Mouse (Mus musculus) frontal cortex, postnatal 25 days (tissue): ENCODE measurements at regions not wholly inside any gene's neighbourhood (a gene's known extent, or its start where the extent isn't known, plus 50 kb on each side); places are given as distances from the start of the nearest gene placed in this dataset.
A peak's percentile ranks its signal among the peaks of the same experiment; 100 is the strongest.
"Not testable (repeated sequence)": the region's sequence is repeated elsewhere in the genome, so short reads cannot be mapped to it uniquely, and the experiment has no call there.

ENCODE experiments used
- DNase-seq, 2 experiments: peaks; one replicate each; pipeline ENCODE4 v3.0.0; 2022; ENCODE audit warnings: low spot score in 2 of 2

DNA sequence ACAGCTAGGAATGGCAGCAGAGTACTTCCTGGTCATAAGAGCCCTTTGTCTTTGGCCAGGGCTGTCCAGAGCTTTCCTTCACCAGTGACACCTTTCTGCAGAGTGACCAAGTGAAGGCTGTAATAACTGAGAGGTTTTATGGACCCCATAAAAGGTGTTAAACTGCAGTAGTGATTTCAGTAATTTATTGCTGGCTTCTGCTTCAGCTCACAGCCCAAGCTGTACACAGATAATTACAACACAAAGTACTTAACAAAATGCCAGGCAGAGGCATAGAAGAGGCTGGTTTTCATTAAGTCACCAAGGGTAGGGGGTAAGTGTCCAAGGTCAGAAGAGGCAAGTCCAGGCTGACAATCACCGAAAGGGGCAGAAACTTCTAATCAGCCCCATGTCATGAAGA is 83.8 kb downstream of the Eif4e start:
- no peak for DNase-seq

DNA sequence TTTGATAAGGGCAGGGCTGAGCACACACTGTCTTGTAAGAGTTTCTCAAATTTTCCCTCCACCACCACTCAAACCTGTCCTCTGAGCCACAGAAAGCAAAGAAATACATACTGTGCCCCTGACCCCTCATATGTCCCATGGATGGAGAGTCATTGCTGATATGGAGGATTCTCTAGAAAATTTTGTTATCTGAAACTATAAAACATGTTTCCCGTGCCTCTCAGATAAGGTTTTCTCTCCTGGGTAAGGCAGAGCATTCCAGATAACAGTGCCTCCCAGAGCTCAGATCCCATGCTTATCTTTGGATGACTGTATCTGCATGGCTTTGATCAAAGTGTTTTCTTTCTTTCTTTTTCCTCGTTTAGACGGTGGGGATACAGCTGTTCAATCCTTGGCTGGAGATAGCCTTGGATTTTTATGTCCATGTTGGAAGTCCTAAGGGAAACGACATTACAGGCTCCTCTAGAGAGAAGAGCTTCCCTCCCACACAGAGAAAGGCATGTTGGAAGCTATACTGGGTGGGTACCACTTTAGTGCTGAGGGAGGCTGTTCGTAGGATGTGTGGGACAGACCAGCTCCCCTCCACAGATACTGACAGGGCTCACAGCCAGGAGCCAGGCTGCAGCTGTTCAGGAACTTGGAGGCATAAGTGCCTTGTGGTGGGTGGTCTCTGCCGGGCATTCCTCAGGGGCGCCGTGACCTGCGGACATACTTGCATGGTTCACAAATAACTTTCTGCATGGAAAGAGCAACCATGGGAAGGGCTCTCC is 87.1 kb downstream of the Eif4e start:
- DNase-seq = no peak

DNA sequence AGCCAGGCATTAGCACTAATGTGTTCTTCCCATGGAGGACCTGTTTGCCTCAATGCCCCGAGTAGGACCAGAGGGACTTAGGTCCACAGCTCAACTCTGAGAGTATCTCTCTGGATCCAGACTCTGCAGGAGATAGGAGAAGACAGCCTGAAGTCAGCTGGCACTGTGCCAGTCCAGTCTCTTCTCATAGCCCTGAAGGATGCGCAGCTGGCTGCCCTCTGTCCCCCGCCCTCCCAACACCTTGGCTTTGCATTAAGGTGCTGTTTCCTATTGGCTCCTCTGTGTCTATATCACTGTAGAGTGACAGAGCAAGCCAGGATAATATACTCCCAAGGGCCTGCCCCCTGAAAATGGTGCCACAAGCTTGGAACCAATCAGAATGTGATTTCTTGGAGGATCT is 87.7 kb downstream of the Eif4e start:
- no peak for DNase-seq

DNA sequence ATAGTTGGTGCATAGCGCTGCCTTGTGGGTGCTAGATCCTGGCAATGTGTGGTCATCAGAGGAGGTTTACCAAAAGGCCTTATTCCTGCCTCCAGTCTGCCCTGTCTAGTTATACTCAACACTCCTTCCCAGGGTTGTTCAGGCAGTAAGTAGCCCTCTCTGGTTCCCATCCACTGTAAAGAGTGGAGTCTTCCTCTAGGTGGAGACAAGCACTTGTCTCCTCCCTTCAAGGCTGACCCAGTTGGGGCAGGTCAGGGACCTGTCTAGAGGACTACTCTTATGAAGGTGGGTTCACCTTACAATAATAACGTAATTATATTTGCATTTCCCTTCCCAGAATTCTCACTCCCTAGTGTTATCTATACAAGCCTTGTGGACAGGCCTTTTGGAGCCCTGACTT is 88.9 kb downstream of the Eif4e start:
- DNase-seq = no peak

DNA sequence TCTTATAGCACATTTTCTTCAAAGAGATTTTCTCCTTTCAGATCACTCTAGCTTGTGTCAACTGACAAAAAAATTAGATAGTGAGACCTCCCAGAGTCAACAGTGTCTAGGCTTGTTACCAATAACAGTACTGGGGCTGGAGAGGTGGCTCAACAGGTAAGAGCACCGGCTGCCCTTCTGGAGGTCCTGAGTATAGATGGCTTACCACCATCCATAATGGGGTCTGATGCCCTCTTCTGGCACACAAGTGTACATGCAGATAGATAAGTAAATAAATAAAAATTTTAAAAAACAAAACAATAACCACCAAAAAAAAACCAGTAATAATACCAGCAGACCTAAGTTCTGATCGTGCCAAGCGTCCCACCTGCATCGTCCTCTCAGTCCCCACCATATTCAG is 94.3 kb downstream of the Eif4e start:
- DNase-seq = no peak

DNA sequence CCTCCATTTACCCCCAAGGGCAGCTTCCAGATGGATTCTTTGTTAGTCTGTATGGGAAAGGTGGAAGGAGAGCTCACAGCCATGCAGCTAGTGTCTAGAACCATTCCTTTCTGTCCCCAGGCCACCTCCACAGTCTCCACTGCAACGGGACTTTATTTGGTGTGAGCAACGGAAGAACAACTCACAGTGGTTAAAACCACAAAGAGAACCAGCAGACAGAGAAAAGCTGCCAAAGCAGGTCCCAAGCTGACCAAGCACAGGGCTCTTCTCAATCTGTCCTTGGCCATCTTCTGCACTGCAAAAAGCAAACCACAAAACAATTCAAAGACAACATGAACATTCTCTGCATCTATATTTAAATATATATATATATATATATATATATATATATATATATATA is 98.1 kb downstream of the Eif4e start:
- no peak for DNase-seq

DNA sequence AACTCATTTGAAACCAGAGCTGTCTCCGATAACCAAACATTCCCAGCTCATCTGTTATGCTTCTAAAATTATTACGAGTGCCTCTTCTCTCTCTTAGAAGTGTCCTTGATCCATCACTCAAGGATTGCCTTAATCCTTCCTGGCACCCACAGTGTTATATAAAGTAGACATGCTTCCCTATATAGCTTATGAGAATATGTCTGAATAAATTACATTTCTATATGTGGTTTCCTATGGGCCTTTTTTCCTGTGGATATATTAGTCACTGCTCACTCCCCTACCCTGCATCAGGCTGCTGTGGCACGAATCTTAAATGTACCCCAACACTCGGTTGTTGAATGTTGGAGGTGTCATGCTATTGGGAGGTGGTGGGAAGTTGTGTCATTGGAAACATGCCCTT is 100.3 kb downstream of the Eif4e start:
- no peak for DNase-seq

DNA sequence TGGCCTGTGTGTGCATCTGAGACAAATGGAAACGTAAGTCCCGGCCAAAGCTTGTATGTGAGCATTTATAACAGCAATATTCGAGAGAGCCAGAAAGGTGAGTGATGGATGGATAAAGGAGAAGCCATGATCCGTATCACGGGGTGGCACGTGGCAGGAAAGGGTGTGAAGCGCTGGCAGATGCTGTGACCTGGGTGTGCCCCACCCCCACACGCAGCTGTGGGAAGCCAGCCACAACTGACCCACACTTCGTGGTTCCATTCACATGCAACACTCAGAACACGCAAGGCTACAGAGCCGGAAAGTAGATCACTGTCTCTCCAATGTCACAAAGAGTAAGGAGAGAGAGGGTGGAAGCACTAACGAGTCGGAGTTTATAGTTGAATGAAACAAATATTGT is 104.3 kb downstream of the Eif4e start:
- DNase-seq = no peak

DNA sequence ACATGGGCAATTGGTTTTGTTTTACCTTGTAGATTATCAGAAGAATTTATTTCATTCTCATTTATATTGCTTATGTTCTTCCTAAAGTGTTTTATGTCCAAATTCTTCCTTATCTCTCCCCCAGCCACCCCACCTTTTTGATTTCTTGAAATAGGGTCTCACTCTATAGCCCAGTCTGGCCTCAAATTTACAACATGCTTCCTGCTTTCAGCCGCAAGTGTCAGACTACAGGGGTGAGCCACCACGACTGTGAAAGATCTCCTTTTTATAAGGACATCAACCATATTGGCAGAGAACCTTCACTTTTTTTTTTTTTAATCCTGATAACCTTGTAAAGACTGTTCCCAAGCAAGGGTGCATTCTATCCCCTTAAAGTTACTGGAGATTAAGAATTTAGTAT is 106.1 kb downstream of the Eif4e start:
- no peak for DNase-seq

DNA sequence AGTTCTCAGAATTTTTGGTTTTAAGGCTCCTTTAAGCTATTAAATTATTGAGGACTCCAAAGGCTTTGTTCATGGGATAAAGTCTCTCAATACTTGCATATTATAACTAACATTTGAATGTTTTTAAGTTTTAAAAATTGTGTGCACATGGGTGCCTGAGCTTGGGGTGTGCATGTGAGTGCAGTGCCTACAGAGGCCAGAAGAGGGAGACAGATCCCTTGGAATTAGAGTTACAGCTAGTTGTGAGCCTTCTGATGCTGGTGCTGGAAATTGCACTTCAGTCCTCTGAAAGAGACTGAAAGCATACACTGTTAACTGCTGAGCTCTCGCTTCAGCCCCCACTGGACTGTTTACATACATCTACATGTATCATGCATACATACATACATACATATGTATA is 100.0 kb upstream of the Tspan5 start:
- no peak for DNase-seq

DNA sequence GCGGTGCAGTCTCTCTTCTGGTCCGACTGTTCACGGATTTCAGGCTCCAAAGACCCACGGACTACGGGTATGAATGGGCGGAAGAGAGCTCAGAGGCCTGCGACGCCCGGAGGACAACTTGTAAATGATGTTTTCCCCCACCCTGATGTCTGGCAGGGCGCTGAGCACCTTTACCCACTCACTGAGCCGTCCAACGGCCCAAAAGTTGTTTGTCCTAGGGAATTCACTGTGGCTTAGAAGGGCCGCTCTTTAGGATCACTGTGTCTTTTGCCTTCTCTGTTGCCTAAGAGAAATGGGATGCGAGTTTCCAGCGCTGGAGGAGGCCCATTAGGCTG is 98.1 kb upstream of the Tspan5 start:
- no peak for DNase-seq

DNA sequence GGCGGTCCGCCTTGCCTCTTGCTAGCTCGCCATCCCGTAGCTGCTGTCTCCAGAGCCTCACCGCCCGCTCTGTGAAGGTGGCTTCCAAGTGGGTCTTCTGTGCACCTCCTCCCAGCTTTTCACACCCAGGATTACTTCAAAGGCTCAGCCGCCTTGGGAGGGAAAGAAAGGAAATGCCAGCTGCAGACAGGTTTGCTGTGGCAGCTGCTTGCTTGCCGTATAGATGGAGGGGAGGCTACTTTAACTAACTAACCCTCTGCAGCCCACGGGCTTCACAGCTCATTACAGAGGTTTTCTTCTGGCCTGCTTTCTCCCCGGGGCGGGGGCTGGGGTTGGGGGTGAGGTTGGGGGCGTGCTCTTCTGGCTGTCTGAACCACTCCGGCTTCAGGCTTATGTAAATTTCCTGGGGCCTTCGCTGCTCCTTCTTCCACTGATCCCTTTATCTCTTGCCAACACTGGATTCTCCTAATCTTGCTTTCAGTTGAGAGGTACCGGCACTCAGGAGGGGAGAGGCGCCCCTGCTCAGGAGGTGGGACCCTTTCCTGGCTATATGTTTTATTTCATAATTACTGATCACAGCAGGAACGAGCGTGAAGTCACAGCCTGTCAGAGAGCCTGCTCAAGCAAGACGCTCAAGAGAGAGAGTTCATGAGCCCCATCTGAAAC is 97.6 kb upstream of the Tspan5 start:
- DNase-seq = no peak

DNA sequence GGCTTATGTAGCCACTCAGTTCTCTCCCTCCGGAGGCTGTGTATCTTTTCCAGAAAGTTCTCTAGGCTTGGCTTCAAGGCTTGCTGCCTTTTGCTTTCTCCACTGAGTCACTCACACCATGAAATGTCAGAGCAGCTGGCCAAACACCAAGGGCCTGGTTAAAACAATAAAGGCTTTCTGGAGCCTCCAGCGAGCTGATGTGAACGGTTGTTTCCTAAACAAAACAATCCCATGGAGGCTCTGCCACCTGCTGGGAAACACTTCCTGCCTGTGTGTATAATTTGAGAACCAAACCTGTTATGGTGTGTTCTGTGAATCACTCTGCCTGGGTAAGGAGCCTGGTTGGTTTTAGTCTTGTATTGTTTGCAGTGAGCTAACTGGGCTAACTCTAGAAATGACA is 96.7 kb upstream of the Tspan5 start:
- peak in 1 of 2 experiments; percentile 43 for DNase-seq

DNA sequence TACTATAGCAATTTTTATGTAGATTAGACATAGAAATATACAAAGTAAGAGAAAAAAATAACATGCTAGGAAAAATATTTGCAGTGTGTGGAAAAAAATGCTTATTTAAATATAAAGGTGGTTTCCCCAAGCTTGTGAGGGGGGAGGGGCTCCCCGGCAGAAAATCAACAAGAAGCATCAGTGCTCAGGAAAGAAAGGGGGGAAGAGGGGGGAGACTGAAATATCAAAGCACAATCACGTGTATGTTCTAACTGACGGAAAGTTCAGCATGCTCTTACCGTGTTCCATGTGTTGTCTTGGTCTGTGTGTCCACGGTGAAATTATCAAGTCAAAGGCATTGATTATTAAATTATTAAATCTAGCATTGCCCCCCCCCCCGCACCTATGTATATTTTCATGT is 92.3 kb upstream of the Tspan5 start:
- no peak for DNase-seq

DNA sequence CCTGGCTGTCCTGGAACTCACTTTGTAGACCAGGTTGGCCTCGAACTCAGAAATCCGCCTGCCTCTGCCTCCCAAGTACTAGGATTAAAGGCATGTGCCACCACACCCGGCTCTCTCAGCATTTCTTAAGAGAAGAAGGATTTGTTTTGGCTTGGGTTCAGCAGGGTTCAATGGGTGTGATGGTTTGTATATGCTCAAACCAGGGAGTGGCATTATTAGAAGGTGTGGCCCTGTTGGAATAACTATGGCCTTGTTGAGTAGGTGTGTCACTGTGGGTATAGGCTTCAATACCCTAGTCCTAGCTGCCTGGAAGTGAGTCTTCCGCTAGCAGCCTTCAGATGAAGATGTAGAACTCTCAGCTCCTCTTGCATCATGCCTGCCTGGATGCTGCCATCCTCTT is 91.3 kb upstream of the Tspan5 start:
- not testable (repeated sequence) for DNase-seq

DNA sequence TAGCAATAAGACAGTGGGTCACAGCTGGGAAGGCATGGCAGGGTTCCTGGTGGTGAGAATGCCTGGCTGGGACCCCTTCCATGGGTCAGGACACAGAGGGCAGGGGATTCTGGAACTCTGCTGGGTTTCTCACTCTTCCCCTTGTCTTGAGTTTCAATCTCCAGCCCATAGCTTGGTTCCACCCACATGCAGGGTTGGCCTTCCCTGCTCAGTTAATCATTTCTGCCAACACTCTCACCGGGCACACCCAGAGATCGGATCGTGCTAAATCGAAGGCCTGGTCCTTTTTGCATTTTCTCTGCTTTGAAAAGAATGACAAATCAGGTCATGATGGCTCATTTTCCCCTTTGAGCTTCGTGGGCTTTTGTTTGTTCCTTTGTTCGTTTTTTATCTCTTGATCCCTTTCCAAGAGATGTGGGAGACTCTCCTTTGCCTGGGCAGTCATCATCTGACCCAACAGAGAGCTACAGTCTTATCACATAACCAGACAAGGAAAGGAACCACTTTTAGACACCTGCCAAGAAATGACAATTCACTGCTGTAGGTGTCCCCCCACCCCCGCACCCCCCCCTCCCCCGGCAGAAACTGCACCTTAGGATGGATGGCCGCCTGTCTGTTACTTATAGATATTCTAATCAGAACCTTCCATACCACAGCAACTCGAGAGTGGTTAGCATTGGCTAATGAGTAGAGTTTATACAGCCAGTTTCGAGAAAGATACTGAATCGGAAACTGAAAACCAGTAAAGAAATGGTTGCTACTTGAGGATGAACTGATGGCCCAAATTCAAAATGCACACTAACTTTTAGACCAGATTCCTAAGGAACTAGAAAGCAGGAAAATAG is 90.4 kb upstream of the Tspan5 start:
- DNase-seq = no peak

DNA sequence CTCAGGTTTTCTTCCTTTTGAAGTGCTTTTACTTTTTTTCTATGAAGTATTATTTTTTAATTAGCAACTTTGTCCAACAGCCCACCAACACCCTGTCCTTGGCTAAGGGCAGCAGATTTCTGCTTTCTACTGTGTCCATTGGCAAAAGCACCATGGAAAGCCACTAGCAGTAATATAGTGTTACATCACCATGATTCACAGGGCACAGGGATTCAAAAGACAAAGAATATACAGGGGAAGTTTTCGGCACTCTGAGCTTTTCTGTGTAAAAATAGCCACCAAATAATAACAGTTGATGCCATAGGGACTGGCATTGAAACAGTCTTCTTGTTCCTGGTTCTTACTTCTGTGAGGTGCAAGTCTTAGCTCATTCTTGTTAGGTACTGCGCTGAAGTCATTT is 89.8 kb upstream of the Tspan5 start:
- DNase-seq = no peak

DNA sequence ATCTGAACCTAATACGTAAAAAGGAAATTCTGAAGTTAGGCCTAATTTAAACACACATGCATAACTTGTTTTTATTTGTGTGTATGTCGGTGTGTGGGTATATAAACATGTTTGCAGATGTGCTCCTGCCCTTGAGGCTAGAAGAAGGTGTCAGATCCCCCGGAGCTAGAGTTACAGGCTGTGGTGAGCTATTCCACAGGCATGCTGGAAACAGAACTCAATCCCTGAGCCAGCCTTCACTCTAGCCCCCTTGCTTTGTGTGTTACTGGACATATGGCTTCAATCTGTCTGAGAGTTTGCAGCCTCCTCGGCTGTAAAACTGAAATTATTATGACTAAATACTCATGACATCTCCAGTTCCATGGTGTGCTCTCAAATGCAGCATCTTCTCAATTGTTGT is 89.3 kb upstream of the Tspan5 start:
- no peak for DNase-seq

DNA sequence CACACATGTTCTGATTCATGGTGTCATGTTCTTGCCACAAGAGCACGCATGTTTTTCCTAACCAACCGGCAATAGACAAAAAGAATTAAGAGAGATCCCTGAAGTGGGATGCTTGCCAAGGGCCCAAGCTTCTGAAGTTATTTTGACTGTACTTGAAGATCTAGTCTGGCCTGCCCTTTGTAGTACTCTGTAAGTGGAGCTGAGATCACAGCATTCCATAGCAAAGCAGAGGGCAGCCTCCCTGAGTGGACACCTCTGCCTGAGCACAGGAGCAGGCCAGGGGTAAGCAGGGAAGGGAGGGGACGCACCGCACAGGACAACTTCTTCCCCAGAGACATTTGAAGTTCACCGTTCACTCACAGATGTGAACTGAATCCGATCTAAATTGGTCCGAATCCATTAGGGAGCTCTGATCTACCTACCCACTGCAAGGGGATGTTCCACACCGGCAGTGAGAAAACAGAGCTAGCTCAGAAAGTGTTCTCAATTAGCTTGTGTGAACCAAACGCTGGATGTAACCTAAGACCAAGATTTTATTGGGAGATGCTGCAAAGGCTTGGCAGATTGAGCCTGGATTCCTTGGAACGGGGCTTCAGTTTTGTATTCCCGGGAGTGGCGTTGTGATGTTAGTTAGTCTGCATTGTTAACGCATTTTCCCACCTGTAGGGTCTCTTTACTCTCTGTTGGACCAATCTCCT is 88.3 kb upstream of the Tspan5 start:
- DNase-seq = no peak

DNA sequence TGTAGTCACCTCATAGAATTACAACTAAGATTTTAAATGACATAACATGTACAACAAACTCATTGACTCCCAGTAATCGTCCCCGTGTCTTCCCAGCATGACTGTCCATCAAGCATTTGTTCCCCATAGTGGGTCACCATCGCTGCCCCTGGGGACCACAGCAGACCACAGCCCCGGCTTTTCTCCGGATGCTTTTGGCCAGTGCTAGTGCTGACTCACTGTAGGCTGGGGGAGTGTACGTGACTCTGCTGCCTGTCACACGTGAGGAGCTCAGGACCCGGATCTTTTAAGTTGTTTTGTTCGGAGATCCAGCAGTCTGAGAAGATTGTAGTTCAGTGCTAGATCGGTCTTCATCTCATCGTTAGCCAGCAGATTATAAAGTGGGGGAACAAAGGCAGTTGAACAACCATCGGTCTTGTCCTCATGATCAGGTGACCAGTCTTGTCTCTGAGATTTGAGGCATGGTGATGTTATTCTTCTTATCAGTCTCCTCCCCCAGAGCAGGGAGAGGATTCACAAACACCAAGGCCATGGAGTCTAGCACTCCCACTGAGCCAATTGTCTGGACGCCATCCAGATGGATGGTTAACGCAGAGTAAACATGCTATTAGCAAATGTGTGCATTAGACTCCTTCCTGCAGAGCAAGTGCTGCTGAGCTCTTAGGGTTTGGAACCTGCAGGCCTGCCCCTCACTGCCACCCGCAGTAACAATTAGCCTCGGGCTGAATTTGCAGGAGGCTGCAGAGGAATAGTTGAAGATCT is 87.2 kb upstream of the Tspan5 start:
- no peak for DNase-seq

DNA sequence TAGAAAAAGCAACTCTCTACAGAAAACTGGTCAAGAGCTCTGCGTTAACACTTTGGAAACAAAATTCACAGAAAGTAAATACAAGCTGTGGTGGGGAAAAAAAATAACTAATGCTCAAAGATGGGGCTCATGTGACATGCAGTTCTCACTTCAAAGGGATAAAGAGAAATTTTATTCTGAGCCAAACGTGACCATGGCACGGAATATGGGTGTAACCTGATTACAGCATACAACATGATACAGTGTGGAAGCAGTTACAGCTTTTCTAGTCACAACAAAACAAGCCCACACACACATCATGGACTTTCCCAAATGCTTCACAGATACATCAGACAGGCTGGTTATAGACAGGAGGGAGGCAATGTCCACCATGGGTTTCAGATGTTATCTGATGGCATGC is 86.5 kb upstream of the Tspan5 start:
- DNase-seq = no peak

DNA sequence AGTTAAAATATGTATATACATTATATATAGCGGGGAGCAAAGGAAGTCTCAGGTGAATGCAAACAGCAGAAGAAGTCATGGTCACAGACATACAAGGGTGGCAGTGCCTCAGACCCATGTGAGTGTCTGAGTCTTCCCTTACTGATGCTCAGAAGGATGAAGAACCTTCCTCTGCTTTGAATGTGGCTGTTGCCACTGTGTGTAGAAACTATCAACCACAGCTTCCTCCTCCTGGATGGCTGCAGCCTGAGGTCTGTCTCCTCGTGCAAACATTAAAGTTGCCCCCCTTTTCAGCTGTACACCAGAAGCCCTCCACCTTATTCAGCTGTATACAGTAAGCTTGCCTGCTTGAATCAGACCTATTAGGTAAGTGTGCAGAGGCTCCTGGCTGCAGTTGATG is 79.4 kb upstream of the Tspan5 start:
- DNase-seq = no peak
